Mouse (Mus musculus) lung, postnatal 0 days (tissue): ENCODE measurements around the gene Gm9999. TPM values are rescaled to one million over a fixed set of nuclear protein-coding genes. Genes with fewer than 3 reads are reported as not detected.

ENCODE experiments used
- ATAC-seq: fragments of 200-750 bp; cut with Nextera tagmentation; 2 replicates; pipeline ENCODE4 v1.8.0; 2017; ENCODE audit warnings: moderate library complexity
- DNase-seq: peaks from one replicate; pipeline ENCODE4 v3.0.0-alpha.2; 2016; ENCODE audit warnings: low spot score
- H3K27ac ChIP-seq: fragments of 300-500 bp; sonication (generic); 2 replicates; pipeline ENCODE4 v1.5.1; 2014; ENCODE audit warnings: antibody characterized with exemption, mild to moderate bottlenecking, low read length, mixed read lengths
- H3K27me3 ChIP-seq: fragments of 300-500 bp; sonication (generic); replicated peaks from 2 replicates; pipeline ENCODE4 v1.6.1; 2014; ENCODE audit warnings: low read length, mixed read lengths; ENCODE audit not compliant: insufficient read depth
- H3K36me3 ChIP-seq: fragments of 300-500 bp; sonication (generic); 2 replicates; pipeline ENCODE4 v1.6.1; 2014; ENCODE audit warnings: low read length, mixed read lengths; ENCODE audit not compliant: insufficient read depth
- H3K4me1 ChIP-seq: fragments of 300-500 bp; sonication (generic); 2 replicates; pipeline ENCODE4 v1.6.1; 2014; ENCODE audit warnings: antibody characterized with exemption, low read depth, low read length, mixed read lengths; ENCODE audit not compliant: insufficient read depth
- H3K4me2 ChIP-seq: fragments of 300-500 bp; sonication (generic); replicated peaks from 2 replicates; pipeline ENCODE4 v1.6.1; 2014; ENCODE audit warnings: low read depth, mild to moderate bottlenecking, low read length, moderate library complexity, mixed read lengths
- H3K4me3 ChIP-seq: fragments of 300-500 bp; sonication (generic); 2 replicates; pipeline ENCODE4 v1.5.1; 2014; ENCODE audit warnings: low read depth, low read length
- H3K9ac ChIP-seq: fragments of 300-500 bp; sonication (generic); replicated peaks from 2 replicates; pipeline ENCODE4 v1.6.1; 2014; ENCODE audit warnings: low read depth, mild to moderate bottlenecking
- H3K9me3 ChIP-seq: fragments of 300-500 bp; sonication (generic); 2 replicates; pipeline ENCODE4 v1.6.1; 2016; ENCODE audit warnings: low read length, mixed read lengths
- CTCF ChIP-seq: IDR thresholded peaks from 2 replicates; pipeline ENCODE4 v1.5.1; 2016; ENCODE audit warnings: antibody characterized with exemption, mild to moderate bottlenecking
- EP300 ChIP-seq: IDR thresholded peaks from 2 replicates; pipeline ENCODE4 v1.6.1; 2016; ENCODE audit warnings: antibody characterized with exemption, mild to moderate bottlenecking, control low read depth
- WGBS: fragments of 180-500 bp; shearing (Covaris S2); extraction: QIAGEN DNeasy Blood & Tissue Kit; methylation state at CpG from one replicate; pipeline ENCODE4 v1.1.7; 2014; 5-methylcytosine and 5-hydroxymethylcytosine counted together
- polyA plus RNA-seq: library from polyadenylated mRNA; unstranded; fragments of >200 nt; fragmentation: Nextera tagmentation; extraction: Ambion mirVana; gene quantifications from 2 replicates; pipeline ENCODE4 v1.2.1, GENCODE M21; 2015

Gene Gm9999
- polyA plus RNA-seq, result not detected in 2 replicates

DNA sequence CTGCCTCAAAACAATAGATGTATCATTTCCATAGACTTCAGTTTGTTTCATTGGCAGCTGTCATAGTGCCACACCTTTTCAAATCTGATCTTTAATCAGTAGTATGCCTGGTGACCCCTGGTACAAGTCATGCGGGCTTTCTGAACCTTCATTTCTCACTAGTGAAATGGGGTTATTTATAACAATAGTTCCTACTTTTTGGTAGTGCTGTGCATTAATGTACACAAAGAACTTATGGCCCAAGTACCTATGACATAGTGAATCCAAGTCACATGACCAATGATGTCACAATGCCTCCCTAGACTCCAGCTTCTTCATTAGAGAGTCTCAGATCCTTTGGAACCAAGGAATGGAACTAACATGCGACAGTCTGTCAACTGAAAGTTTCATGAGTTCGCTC lies at the start of gene Gm9999:
Gene Gm9999, plus strand, starts transcription at position 301 of the 400 bp plus-strand sequence.
- Histone ChIP-seq H3K4me2 (no peak within 1 kb of the TSS), H3K27me3 (no peaks in the 10 kb centered on the region), H3K9ac (no peak within 1 kb of the TSS), H3K27ac (no peak within 1 kb of the TSS), H3K4me3 (no peak within 1 kb of the TSS), H3K36me3 (no peaks in the 10 kb centered on the region), H3K4me1 (peaks cover 15% of the 10 kb centered on the region; the same call in 1 of the 2 replicates), H3K9me3 (no peaks in the 10 kb centered on the region)
- DNase-seq, result no peak
- ATAC-seq, result no peak
- TF ChIP-seq CTCF, result no peak
- TF ChIP-seq EP300, result no peak
- WGBS, result 87% methylated on average over 3 of the region's 3 CpGs

DNA sequence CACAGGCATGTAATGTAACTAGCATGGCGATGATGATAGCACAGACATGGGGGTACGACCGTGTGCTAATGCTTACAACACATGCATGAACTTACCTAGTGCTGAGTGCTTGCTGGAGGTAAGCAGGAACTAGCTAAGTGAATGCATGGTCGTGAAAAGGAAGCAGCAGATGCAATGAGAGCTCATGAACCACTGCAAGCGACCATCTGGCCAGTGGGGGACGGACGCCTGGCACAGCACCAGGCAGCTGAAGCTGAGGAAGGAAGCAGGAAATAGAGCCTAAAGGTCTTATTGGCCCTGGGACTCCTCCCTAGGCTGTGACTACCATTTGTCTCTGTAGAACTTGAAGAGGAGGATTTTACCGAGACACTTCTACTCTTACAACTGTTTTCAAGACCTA lies 48.6 kb upstream of the Gm9999 start:
- Histone ChIP-seq H3K27me3 (no peaks in the 10 kb centered on the region), H3K4me2 (no peak overlapping the region), H3K36me3 (peaks cover 12% of the 10 kb centered on the region), H3K9ac (no peak overlapping the region), H3K9me3 (no peaks in the 10 kb centered on the region), H3K4me1 (no peaks in the 10 kb centered on the region), H3K27ac (no peak overlapping the region), H3K4me3 (no peak overlapping the region)
- 63% methylated on average over 8 of the region's 8 CpGs for WGBS
- no peak for ATAC-seq
- TF ChIP-seq EP300 (no peak), CTCF (peak; percentile 12; the same call in 1 of the 2 replicates)
- no peak for DNase-seq

DNA sequence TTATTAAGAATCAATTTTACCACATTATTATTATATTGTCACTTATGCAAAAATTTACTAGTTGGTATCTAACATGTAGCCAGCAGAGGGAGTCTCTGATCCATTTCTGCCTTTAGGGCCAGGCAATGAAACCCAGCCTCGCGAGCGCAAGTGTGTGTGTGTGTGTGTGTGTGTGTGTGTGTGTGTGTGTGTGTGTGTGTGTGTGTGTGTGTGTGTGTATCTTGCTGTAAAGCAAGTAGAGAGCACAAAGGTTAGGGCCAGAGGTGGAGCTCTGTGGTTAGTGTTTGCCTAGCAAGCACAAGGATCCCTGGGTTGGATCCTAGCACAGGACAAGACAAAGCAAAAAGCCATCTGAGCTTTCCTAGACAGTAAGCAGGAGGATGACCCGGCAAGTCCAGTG lies 47.5 kb upstream of the Gm9999 start:
- DNase-seq, result peak; percentile 66
- Histone ChIP-seq H3K9ac (no peak overlapping the region), H3K4me1 (no peaks in the 10 kb centered on the region), H3K9me3 (no peaks in the 10 kb centered on the region), H3K27me3 (no peaks in the 10 kb centered on the region), H3K4me2 (no peak overlapping the region), H3K36me3 (peaks cover 9% of the 10 kb centered on the region), H3K27ac (no peak overlapping the region), H3K4me3 (no peak overlapping the region)
- ATAC-seq, result peak; percentile 47
- 22% methylated on average over 4 of the region's 4 CpGs for WGBS
- TF ChIP-seq CTCF, result peak; percentile 68
- no peak for TF ChIP-seq EP300

DNA sequence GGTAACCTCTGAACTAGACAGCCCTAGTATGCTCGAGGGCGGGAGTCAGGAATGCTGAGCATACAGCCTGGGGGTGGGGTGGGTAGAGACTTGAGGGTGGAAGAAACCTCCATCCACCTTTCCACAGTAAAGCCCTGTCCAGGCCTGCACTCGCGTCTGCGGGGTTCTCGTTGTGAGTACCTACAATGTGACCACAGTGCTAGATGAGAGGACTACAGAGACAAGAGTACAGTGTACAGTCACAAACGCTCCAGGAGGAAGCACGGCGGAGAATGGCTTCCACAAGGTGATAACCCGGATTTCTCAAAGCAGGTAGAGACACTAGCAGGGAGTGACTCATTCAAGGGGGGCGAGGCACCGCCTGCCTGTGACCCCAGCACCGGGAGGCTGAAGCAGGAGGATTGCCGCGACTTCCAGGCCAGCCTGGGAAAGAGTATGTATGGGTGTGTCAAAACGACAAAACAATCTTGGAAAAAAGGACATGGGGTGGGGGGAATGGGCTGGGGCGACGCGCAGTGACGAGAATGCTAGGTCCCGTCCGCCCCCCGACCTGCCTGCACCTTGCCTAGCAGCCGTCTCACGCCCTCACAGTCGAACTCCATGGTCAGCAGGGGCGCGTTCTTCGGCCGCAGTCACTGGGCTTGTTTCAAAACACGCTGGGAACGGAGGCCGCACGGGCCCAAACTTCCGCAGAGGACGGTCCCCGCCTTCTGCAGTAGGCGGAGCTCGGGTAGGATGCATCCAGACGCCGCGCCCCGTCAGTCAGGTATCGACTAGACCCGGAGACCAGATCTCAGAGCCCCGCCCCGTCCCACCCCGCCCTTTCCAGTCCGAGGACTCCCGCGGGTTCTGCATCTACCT lies 25.3 kb upstream of the Gm9999 start, which contains the start of gene Uevld:
Gene Uevld, minus strand, starts transcription at position 697 of the 861 bp plus-strand sequence.
- H3K9ac ChIP-seq, result peak within 1 kb of the TSS; percentile 69

DNA sequence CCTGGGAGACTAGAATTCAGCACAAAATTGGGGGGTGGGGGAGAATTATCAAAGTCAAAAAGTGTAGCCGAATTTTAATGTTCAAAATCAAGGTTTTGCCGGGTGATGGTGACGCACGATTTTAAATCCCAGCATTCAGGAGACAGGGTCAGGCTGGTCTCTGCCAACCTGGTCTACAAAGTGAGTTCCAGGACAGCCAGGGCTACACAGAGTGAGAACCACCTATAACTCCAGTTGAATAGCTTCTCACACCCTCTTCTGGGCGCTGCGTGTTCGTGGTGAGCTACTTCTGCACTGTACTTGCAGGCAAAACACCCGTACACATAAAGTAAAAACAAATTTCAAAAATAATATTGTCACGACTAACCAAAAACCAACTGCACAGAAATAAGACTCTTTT lies 24.5 kb upstream of the Gm9999 start:
- Histone ChIP-seq H3K27ac (no peak overlapping the region), H3K4me2 (peak overlapping the region; percentile 90), H3K27me3 (no peaks in the 10 kb centered on the region), H3K4me3 (peak overlapping the region; percentile 68), H3K9me3 (no peaks in the 10 kb centered on the region), H3K36me3 (peaks cover 9% of the 10 kb centered on the region; the same call in 1 of the 2 replicates), H3K9ac (peak overlapping the region; percentile 69; the same call in 1 of the 2 replicates), H3K4me1 (no peaks in the 10 kb centered on the region; the same call in 1 of the 2 replicates)
- DNase-seq (no peak), ATAC-seq (no peak)
- no peak for TF ChIP-seq CTCF
- TF ChIP-seq EP300, result no peak
- 16% methylated on average over 9 of the region's 9 CpGs for whole genome bisulfite sequencing

More for the DNA sequence above, 25.3 kb upstream of the Gm9999 start, which contains the start of gene Uevld:
- H3K36me3 ChIP-seq, result peaks cover 11% of the 10 kb centered on the region; the same call in 1 of the 2 replicates
- peak; percentile 95 for DNase-seq
- peak within 1 kb of the TSS; percentile 90 for H3K4me2 ChIP-seq
- no peaks in the 10 kb centered on the region for H3K27me3 ChIP-seq
- peak within 1 kb of the TSS; percentile 43 for H3K27ac ChIP-seq
- under 1% methylated on average over 41 of the region's 51 CpGs for WGBS
- H3K4me1 ChIP-seq, result no peaks in the 10 kb centered on the region; the same call in 1 of the 2 replicates
- peak within 1 kb of the TSS; percentile 68 for H3K4me3 ChIP-seq
- peak; percentile 93 for ATAC-seq
- no peaks in the 10 kb centered on the region for H3K9me3 ChIP-seq
- TF ChIP-seq CTCF, result peak; percentile 59
- TF ChIP-seq EP300, result no peak

DNA sequence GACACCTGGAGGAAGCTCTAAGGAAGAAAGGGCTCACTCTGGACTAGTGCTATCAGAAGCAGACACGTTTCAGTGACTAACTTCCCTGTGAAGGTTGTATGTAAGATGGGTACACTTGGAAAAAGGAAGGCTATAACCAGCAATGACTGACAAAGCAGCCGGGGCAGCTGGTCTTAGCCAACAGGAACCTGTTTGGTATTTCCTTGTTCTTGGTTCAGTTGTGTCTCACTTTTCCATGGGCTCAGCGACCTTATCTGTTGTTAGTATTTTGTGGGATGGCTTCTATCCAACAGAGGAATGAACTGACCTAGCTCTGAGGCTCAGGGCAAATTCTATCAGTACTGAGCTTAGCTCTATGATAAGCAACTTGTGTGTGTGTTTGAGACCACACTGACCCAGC lies 22.4 kb upstream of the Gm9999 start:
- TF ChIP-seq EP300 (no peak), CTCF (no peak)
- H3K4me3 ChIP-seq, result no peak overlapping the region
- 34% methylated on average over 3 of the region's 3 CpGs for WGBS
- no peak overlapping the region for H3K9ac ChIP-seq
- H3K4me1 ChIP-seq, result no peaks in the 10 kb centered on the region; the same call in 1 of the 2 replicates
- no peaks in the 10 kb centered on the region for H3K36me3 ChIP-seq
- no peaks in the 10 kb centered on the region for H3K27me3 ChIP-seq
- no peak overlapping the region for H3K4me2 ChIP-seq
- H3K27ac ChIP-seq, result no peak overlapping the region
- no peaks in the 10 kb centered on the region for H3K9me3 ChIP-seq
- no peak for DNase-seq
- ATAC-seq, result no peak
